Mouse (Mus musculus) heart, postnatal 0 days (tissue): ENCODE measurements around the gene Fam92a. TPM values are rescaled to one million over a fixed set of nuclear protein-coding genes. Genes with fewer than 3 reads are reported as not detected.

Source experiments
- polyA plus RNA-seq: library from polyadenylated mRNA; unstranded; fragments of >200 nt; fragmentation: Nextera tagmentation; extraction: Ambion mirVana; gene quantifications from 2 replicates; pipeline ENCODE4 v1.2.1, GENCODE M21; 2015
- total RNA-seq: library from RNA; depleted of rRNA; stranded (reverse); fragments of >200 nt; gene quantifications from 2 replicates; pipeline ENCODE4 v1.2.3, GENCODE M21; 2014; ENCODE audit warnings: low replicate concordance; rRNA removed

The Fam92a gene
- total and polyA plus RNA-seq, 2 experiments from 2014 or later = 14.2 to 74.1 TPM

Other genes starting within 250 kb of the Fam92a start
- not detected in 2 replicates for gene Gm10604, start 190.8 kb downstream of the Fam92a start, total RNA-seq
- 0.25 and 0.32 TPM in 2 replicates for gene Gm10604, start 190.8 kb downstream of the Fam92a start, polyA plus RNA-seq
- gene Rbm12b2, start 82.6 kb downstream of the Fam92a start, total RNA-seq = 4.5 and 11.5 TPM in 2 replicates
- 4.8 TPM in 2 replicates for gene Rbm12b2, start 82.6 kb downstream of the Fam92a start, polyA plus RNA-seq
- gene Rbm12b1, start 31.8 kb downstream of the Fam92a start, total RNA-seq = 2.1 and 3.6 TPM in 2 replicates
- 4.4 and 4.6 TPM in 2 replicates for gene Rbm12b1, start 31.8 kb downstream of the Fam92a start, polyA plus RNA-seq